Mouse (Mus musculus) CD4-positive, CD25-positive, alpha-beta regulatory T cell (primary cell): Measurements from ENCODE around the gene Olfr1443. TPM values are rescaled to one million over a fixed set of nuclear protein-coding genes. Genes with fewer than 3 reads are reported as not detected.

Source experiments
- polyA plus RNA-seq: library from polyadenylated mRNA; unstranded; fragments of 100-300 nt; shearing (Covaris generic); gene quantifications from one replicate; pipeline ENCODE4 v1.2.1, GENCODE M21; 2017

The Olfr1443 gene
- polyA plus RNA-seq, result not detected

DNA sequence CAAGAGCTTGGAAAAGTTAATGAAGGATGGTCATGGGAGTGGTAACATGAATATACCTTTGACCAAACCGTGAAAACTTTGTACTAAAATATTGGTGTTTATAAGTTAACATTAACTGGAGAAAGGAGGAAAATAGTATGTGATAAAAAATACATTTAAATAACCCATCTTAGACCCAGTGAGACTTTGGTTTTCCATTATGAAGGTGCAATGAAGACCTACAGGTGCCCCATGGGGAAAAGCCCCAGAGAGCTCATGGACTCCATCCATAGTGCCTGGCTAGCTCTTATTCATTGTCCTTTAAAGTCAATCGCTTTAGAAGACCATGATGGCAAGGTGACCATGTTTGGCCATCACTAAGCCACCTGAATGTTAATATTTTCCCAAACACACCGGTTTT lies at the start of gene Olfr1443:
Gene Olfr1443, plus strand, starts transcription at position 301 of the 400 bp plus-strand sequence.

DNA sequence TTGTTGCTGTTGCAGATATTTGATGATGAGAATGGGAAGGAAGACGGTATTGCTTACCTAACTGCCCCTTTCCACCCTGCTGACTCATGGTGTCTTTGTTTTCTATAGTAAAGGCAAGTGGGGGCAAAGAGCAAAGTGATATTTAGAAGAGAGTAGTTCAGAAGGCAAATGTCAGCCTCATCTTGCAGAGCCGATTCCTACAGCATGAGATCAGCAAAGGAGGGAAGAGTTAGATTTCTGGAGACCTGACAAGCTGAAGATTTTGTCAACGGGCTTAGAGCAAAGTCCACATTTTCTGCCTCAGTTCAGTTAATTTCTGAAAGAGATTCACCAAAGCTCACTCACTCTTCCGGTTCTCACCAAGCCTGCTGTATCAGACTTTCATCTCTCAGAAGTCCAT lies 44.7 kb upstream of the Olfr1443 start, which contains the start of gene Glyat:
Gene Glyat, plus strand, starts transcription at position 133 of the 400 bp plus-strand sequence.

DNA sequence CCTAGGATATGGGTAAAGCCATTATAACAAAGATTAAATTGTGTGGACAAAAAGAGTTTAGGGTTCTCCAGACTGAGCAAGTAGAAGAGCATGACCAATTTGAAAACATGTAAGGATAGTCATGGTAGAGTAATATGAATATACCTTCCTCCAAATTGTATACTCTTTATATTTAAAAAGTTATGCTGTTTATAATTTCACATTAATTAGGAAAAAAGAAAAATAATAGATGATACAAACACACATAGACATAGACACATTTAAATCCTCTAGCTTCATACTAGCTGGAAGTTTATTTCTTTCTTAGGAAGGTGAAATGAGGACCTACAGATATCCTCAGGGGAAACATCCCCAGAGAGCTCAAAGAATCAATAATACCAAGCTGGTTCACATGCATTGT lies 7.8 kb upstream of the Olfr1443 start, which contains the start of gene Olfr1442:
Gene Olfr1442, plus strand, starts transcription at position 301 of the 400 bp plus-strand sequence.

DNA sequence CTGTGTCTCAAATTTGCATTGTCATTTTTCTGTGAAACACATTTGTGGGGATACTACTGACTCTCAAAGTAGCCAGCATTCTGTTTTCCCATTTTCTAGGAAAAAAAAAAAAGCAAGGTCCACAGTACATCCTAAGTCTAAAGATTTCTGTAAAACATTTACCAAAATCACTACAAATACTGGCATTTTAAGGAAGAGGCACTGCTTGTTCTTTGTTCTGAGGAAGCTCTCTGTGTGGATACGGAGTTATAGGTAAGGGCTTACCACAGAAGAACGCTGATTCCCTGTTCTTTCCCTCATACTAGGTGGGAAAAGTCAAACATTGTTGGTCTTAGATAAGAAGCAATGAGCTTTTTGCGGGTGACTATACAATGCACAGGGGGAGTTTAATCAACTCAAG lies 17.7 kb downstream of the Olfr1443 start, which contains the start of gene Keg1:
Gene Keg1, plus strand, starts transcription at position 197 of the 400 bp plus-strand sequence.

Other genes starting within 250 kb of the Olfr1443 start
- gene Mpeg1, start 217.3 kb upstream of the Olfr1443 start, polyA plus RNA-seq, result 0.50 TPM
- 7.9 TPM for gene Dtx4, start 176.7 kb upstream of the Olfr1443 start, polyA plus RNA-seq
- 39.7 TPM for gene Fam111a, start 132.4 kb upstream of the Olfr1443 start, polyA plus RNA-seq
- gene Gm4952, start 78.1 kb upstream of the Olfr1443 start, polyA plus RNA-seq, result not detected
- gene Glyat, start 44.8 kb upstream of the Olfr1443 start, polyA plus RNA-seq, result not detected
- gene Olfr1442, start 7.7 kb upstream of the Olfr1443 start, polyA plus RNA-seq, result not detected
- gene Keg1, start 17.7 kb downstream of the Olfr1443 start, polyA plus RNA-seq, result not detected
- 0.19 TPM for gene Cntf, start 87.5 kb downstream of the Olfr1443 start, polyA plus RNA-seq
- 18.9 TPM for gene Zfp91, start 118.0 kb downstream of the Olfr1443 start, polyA plus RNA-seq
- gene Lpxn, start 118.1 kb downstream of the Olfr1443 start, polyA plus RNA-seq, result 155 TPM
- gene Gm5244, start 168.6 kb downstream of the Olfr1443 start, polyA plus RNA-seq, result not detected
- 0.47 TPM for gene Olfr1444, start 179.2 kb downstream of the Olfr1443 start, polyA plus RNA-seq
- gene Olfr1445, start 205.7 kb downstream of the Olfr1443 start, polyA plus RNA-seq, result not detected
- gene Olfr1446, start 215.4 kb downstream of the Olfr1443 start, polyA plus RNA-seq, result not detected
- gene Olfr1447, start 225.6 kb downstream of the Olfr1443 start, polyA plus RNA-seq, result not detected
- not detected for gene Olfr1448, start 246.3 kb downstream of the Olfr1443 start, polyA plus RNA-seq